Mouse (Mus musculus): ENCODE results near the gene Sulf2. TPM values are rescaled to one million over a fixed set of nuclear protein-coding genes. Genes with fewer than 3 reads are reported as not detected.

Sulf2 gene
- total and polyA plus RNA-seq, 3 experiments: not detected

GRCm38 (mm10) chr2:166083542-166084031 lies 71.9 kb downstream of the Sulf2 start:
- Histone ChIP-seq H3K27me3 (replicated peaks) (peaks cover 8% of the 10 kb centered on the region), H3K9ac (ENCODE audit: insufficient read depth, low read depth) (no peak overlapping the region), H3K4me1 (ENCODE audit: control insufficient read depth in 1 of 2, insufficient read depth in 2 of 2) (peaks cover 8 to 38% of the 10 kb centered on the region in 2 experiments), H3K27ac (ENCODE audit: insufficient read depth, low read depth) (no peak overlapping the region), H3K36me3 (replicated peaks in 1 of 2; ENCODE audit: control insufficient read depth in 1 of 2, insufficient read depth in 1 of 2, low read length in 1 of 2) (no peaks in the 10 kb centered on the region), H3K9me3 (replicated peaks; ENCODE audit: low read length) (no peaks in the 10 kb centered on the region), H3K79me2 (replicated peaks; ENCODE audit: control insufficient read depth, extremely low read depth, insufficient read depth, poor library complexity, severe bottlenecking) (no peaks in the 10 kb centered on the region), H3K4me3 (replicated peaks in 1 of 3; ENCODE audit: low read depth in 2 of 3, low read length in 2 of 3, poor library complexity in 1 of 3) (no peak overlapping the region), H3K4me2 (ENCODE audit: insufficient read depth, low read depth, poor library complexity, severe bottlenecking) (no peak overlapping the region)
- in situ Hi-C loops (cut with MboI; ENCODE audit: low pct_ligation_motif_present, low pct_unique_long_range_greater_than_20kb, low sequenced_read_pairs): loop anchor here (25.0 kb wide), 2 partner anchors 546 to 704 kb away; partner anchors contain the start of gene Trp53rkb
- dilution Hi-C loops (cut with MboI; ENCODE audit: extremely low pct_ligation_motif_present, extremely low pct_unique_long_range_greater_than_20kb, low sequenced_read_pairs): no loop called here
- DNase-seq (ENCODE audit: extremely low read depth): peak; percentile 34
- TF ChIP-seq ZC3H11A (IDR thresholded peaks at IDR 0.05; ENCODE audit: low read depth, low read length) (no peak), ETS1 (conservative IDR thresholded peaks at IDR 0.05; ENCODE audit: low read depth, low read length) (no peak), MYC (IDR thresholded peaks at IDR 0.05; ENCODE audit: low read depth, low read length) (no peak), NELFE (IDR thresholded peaks at IDR 0.05; ENCODE audit: low read depth, low read length) (no peak), JUN (IDR thresholded peaks at IDR 0.05; ENCODE audit: insufficient read depth, low read depth, low read length) (no peak), CTCF (conservative IDR thresholded peaks at IDR 0.05 in 1 of 2, IDR thresholded peaks at IDR 0.05 in 1 of 2; ENCODE audit: low read depth in 2 of 2, low read length in 2 of 2) (no peak), ZMIZ1 (IDR thresholded peaks at IDR 0.05; ENCODE audit: low read depth, low read length) (no peak), PAX5 (IDR thresholded peaks at IDR 0.05; ENCODE audit: low read length) (no peak), USF1 (IDR thresholded peaks at IDR 0.05; ENCODE audit: low read depth, low read length) (no peak), KAT2A (IDR thresholded peaks at IDR 0.05; ENCODE audit: insufficient replicate concordance, low read length) (no peak), HCFC1 (IDR thresholded peaks at IDR 0.05; ENCODE audit: low read depth, low read length) (no peak), GABPA (IDR thresholded peaks at IDR 0.05; ENCODE audit: insufficient replicate concordance, low read depth, low read length) (no peak), RCOR1 (conservative IDR thresholded peaks at IDR 0.05; ENCODE audit: low read depth, low read length) (no peak)

GRCm38 (mm10) chr2:166082661-166083060 lies 72.8 kb downstream of the Sulf2 start:
- Histone ChIP-seq H3K79me2 (replicated peaks; ENCODE audit: control insufficient read depth, extremely low read depth, insufficient read depth, poor library complexity, severe bottlenecking) (no peaks in the 10 kb centered on the region), H3K4me1 (ENCODE audit: control insufficient read depth in 1 of 2, insufficient read depth in 2 of 2) (peaks cover 8 to 38% of the 10 kb centered on the region in 2 experiments), H3K27ac (ENCODE audit: insufficient read depth, low read depth) (no peak overlapping the region), H3K4me3 (replicated peaks in 1 of 3; ENCODE audit: low read depth in 2 of 3, low read length in 2 of 3, poor library complexity in 1 of 3) (no peak overlapping the region), H3K36me3 (replicated peaks in 1 of 2; ENCODE audit: control insufficient read depth in 1 of 2, insufficient read depth in 1 of 2, low read length in 1 of 2) (no peaks in the 10 kb centered on the region), H3K9me3 (replicated peaks; ENCODE audit: low read length) (no peaks in the 10 kb centered on the region), H3K27me3 (replicated peaks) (peaks cover 8% of the 10 kb centered on the region), H3K4me2 (ENCODE audit: insufficient read depth, low read depth, poor library complexity, severe bottlenecking) (no peak overlapping the region), H3K9ac (ENCODE audit: insufficient read depth, low read depth) (no peak overlapping the region)
- in situ Hi-C loops (cut with MboI; ENCODE audit: low pct_ligation_motif_present, low pct_unique_long_range_greater_than_20kb, low sequenced_read_pairs): loop anchor here (25.0 kb wide), 2 partner anchors 545 to 705 kb away; partner anchors contain the start of gene Trp53rkb
- dilution Hi-C loops (cut with MboI; ENCODE audit: extremely low pct_ligation_motif_present, extremely low pct_unique_long_range_greater_than_20kb, low sequenced_read_pairs): no loop called here
- TF ChIP-seq BHLHE40 (IDR thresholded peaks at IDR 0.05; ENCODE audit: low read depth, low read length) (no peak), TBP (conservative IDR thresholded peaks at IDR 0.05; ENCODE audit: low read depth, low read length) (no peak), KAT2A (IDR thresholded peaks at IDR 0.05; ENCODE audit: insufficient replicate concordance, low read length) (no peak), RAD21 (IDR thresholded peaks at IDR 0.05; ENCODE audit: low read depth, low read length) (no peak), USF1 (IDR thresholded peaks at IDR 0.05; ENCODE audit: low read depth, low read length) (no peak), CHD2 (IDR thresholded peaks at IDR 0.05; ENCODE audit: low read length) (no peak), ELF1 (IDR thresholded peaks at IDR 0.05; ENCODE audit: low read depth, low read length) (no peak), RCOR1 (conservative IDR thresholded peaks at IDR 0.05; ENCODE audit: low read depth, low read length) (no peak), SIN3A (IDR thresholded peaks at IDR 0.05; ENCODE audit: low read length) (no peak), MAZ (IDR thresholded peaks at IDR 0.05; ENCODE audit: low read depth, low read length) (no peak), MEF2A (IDR thresholded peaks at IDR 0.05; ENCODE audit: borderline replicate concordance, low read depth, low read length) (no peak), CTCF (conservative IDR thresholded peaks at IDR 0.05 in 1 of 2, IDR thresholded peaks at IDR 0.05 in 1 of 2; ENCODE audit: low read depth in 2 of 2, low read length in 2 of 2) (no peak), E2F4 (IDR thresholded peaks at IDR 0.05; ENCODE audit: insufficient replicate concordance, low read depth, low read length) (no peak), IRF4 (IDR thresholded peaks at IDR 0.05; ENCODE audit: low read depth, low read length) (no peak), CHD1 (IDR thresholded peaks at IDR 0.05; ENCODE audit: low read depth, low read length) (no peak), ETS1 (conservative IDR thresholded peaks at IDR 0.05; ENCODE audit: low read depth, low read length) (no peak), ZC3H11A (IDR thresholded peaks at IDR 0.05; ENCODE audit: low read depth, low read length) (no peak), JUN (IDR thresholded peaks at IDR 0.05; ENCODE audit: insufficient read depth, low read depth, low read length) (no peak), SMC3 (IDR thresholded peaks at IDR 0.05; ENCODE audit: low read depth, low read length) (no peak)
- DNase-seq (ENCODE audit: extremely low read depth): no peak
